Mouse (Mus musculus) embryo, embryonic 10 days (tissue): ENCODE data around the gene Upk3b.
"Not testable (repeated sequence)": the region's sequence is repeated elsewhere in the genome, so short reads cannot be mapped to it uniquely, and the experiment has no call there.

Experiments
- DNase-seq: peaks from one replicate; pipeline ENCODE4 v3.0.0-alpha.2; 2015; ENCODE audit warnings: low spot score

The Upk3b gene

DNA sequence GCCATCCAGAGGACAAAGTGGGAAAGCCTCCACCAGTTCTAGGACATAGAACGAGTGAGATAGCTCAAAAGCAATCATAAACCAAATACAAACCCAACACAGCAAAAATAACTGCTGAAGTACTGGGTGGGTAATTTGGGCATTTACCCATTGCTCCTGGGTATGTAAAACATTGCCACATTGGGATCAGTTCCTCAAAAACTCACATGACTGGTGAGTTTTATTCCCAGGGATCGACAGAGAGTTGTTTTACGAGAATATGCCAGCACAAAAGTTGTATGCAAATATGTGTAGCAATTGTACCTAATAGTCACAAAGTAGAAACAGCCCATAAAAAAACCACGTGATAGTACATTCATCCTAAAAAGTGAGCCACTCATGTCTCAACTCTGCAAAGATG is 3.4 kb upstream of the Upk3b start:
- DNase-seq = no peak

DNA sequence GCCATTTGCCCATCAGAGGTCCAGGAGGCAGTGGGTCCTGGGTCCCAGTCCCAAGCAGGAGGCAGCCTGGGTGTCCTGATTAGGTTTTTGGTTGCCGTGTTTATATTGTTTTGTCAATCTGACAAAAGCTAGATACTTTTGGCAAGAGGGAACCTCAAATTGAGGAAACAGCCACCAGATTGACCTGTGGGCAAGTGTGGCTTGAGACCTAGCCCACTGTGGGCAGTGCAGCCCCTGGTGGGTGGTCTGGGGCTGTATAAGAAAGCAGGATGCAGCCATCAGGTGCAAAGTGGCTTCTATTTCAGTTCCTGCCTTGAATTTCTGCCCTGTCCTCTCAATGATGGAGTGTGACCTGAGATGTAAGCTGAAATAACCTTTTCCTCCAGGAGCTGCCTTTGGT is 3.0 kb upstream of the Upk3b start:
- DNase-seq = no peak

DNA sequence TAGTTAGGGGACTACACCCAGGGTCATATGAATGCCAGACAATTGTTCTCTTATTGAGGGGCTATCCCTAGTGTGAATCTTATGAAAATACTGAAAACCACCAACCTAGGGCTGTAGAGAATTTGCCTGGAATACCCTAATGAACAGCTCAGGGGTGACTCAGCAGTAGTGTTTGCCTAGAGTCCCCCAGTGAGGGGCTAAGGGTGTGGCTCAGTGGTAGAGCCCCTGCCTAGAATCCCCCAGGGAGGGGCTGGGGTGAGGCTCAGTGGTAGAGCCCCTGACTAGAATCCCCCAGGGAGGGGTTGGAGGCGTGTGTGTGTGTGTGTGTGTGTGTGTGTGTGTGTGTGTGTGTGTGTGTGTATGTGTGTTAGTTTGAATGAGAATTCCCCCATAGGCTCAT is 1.6 kb upstream of the Upk3b start:
- DNase-seq = no peak

DNA sequence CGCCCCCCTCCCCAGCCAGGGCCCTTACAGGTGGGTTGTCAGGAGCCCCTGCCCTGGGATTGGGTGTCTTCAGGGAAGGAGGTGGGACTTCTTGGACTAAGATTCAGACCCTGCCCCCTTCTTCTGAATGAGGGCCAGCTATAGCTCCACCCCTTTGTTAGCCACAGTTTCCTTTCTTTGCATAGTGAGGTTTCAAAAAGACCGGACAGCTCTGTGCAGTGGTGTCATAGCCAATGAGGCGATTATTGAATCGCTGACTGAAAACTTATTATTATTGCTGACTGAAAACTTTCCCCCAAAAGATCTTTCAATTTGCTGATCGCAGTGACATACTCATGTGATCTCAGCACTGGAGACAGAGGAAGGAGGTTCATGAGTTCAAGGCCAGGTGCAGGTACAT is 1.9 kb downstream of the Upk3b start:
- peak; percentile 38 for DNase-seq

DNA sequence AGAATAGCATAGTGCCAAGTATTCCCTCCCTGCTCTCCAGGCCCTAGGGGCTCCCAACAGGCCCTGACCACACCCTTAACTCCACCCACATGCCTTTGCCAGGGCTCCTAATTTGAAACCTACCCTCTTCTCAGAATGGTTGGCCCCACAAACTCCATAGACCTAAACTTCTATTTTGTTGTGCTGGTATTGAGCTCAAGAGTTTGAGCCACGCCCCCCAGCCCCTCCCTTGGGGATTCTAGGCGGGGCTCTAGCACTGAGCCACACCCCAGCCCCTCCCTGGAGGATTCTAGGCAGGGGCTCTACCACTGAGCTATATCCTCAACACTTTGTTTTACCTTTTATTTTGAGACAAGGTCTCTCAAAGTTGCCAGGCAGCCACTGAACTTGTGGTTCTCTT is 3.0 kb downstream of the Upk3b start:
- DNase-seq = no peak

DNA sequence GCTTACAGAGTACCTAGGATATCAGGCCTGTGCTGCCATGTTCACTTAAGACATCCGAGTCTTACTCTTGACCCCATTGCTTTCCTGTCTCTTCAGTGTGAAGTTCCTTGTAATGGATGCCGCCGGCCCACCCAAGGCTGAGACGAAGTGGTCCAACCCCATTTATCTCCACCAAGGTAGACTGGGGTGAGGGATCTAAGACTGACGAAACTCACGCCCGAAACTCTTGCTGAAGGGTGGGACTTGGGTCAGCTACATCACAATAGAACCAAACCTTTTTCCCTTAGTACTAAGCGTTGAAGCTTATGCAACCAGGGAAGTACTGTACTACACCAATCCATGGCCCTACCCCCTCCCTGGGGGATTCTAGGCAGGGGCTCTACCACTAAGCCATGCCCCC is 3.4 kb downstream of the Upk3b start:
- no peak for DNase-seq

DNA sequence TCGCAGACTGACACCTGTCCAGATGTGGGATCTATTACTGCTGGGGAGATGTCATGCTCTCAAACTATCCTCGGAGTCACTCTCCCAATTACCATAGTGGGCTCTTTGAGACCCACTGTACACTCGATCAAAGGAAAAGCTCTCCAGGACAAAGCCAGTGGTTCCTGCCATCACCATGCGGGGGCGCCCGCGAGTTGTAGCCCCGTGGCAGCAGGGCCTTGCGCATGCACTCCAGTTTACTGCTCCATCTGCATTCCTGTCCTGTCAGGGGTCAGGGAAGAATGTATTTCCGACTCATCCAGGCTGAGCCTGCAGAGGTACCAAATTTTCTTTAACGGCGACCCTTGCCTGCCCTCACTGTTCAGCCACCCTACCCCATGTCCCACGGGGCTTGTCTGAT is 6.6 kb downstream of the Upk3b start:
- DNase-seq = no peak

DNA sequence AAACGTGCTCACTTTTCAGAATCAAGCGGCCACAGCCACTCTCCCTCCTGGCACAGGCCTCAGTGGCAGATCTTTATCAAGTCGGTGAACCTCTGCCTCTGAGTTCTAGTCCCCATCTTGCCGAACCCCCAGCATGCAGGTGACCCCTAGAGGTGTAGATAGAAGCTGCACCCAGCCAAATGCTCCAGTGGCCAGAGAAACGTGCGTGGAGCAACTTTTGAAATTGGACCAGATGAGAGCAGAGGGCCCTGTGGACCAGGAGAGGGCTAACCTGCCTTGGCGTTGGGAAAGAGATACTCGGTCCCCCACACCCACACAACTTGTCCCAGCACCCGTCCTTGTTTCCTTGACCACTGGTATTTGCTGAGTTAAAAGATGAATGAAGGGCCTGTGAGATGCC is 7.1 kb downstream of the Upk3b start:
- DNase-seq = peak; percentile 37

DNA sequence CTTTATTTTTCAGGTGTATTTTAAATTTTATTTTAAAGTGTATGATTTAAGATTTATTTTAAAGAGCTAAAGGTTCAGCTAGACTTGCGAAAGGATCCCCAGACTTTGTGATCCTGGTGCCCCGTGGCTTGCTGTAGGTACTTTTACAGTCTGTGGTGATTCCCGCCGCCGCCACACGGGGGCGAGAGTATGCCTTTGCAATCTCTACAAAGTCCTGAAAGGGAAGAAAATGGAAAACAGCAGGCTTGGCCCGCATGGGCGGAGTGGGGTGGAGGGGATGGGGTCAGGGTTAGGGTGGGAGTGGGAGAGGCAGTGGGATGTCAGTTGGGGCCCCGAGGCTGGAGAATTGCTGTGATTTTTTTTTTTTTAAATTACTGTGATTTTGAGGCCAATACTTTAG is 7.7 kb downstream of the Upk3b start:
- DNase-seq = peak; percentile 92

DNA sequence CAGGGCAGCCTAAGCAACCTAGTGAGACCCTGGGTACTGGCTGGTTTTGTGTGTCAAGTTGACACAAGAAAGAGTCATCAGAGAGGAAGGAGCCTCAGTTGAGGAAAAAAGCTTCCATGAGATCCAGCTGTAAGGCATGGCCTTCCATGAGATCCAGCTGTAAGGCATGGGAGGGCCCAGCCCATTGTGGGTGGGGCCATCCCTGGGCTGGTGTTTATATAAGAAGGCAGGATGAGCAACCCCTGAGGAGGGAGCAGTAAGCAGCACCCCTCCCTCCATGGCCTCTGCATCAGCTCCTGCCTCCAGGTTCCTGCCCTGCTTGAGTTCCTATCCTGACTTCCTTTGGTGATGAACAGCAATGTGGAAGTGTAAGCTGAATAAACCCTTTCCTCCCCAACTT is 10.2 kb downstream of the Upk3b start:
- not testable (repeated sequence) for DNase-seq

DNA sequence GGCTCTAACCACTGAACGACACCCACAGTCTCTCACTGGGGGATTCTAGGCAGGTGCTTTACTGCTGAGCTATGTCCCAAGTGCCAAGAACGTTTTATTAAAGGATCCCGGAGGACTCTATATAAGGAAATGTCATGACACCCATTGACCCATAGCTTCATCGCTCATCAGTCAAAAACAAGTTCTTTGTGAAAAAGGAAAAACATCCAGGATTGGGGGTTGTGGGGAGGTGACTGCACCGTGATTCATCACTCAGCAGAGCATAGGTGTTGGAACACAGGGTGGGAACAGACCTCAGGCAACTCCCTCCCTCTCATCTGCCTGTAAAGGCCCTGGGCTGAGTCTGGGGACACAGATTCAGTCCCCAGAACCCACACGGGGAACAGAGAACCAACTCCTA is 11.6 kb downstream of the Upk3b start:
- no peak for DNase-seq

DNA sequence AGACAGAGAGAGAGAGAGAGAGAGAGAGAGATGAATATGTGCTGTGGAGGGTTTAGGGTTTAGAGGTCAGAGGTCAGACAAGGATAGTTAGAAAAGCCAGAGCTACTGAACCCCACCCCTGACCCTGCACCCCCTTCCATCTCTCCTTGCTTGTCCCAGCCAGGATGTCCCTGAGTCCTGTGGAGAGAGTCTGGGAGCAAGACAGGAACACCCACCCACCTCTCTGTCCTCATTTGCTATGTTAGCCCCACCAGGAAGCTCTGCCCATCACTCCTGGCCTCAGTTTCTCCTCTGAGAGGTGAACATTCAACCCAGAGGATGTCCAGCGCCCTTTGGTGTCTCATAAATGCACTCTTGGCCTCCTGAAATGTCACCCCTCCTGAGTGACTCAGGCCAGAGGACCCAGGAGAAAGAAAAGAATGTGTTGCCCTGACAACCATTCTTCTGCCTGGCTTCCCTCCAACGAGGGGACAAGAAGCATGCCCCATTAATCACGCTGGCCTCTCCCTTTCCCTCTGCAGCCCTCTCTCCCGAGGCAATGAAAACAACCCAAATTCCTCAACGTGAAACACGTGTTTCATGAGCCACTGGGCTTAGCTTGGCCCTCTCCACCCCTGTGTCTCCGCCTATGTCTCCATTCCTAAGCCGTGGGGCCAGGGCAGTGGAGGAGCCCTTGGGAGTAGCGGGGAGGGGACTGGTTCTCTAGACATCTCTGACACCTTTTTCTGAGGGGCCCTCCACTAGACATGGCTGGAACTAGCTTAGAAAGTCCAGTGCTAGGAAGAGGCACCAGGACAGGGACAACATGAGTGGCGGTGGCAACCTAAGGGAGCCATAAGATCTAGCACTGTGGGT is 13.2 kb downstream of the Upk3b start:
- peak; percentile 95 for DNase-seq

DNA sequence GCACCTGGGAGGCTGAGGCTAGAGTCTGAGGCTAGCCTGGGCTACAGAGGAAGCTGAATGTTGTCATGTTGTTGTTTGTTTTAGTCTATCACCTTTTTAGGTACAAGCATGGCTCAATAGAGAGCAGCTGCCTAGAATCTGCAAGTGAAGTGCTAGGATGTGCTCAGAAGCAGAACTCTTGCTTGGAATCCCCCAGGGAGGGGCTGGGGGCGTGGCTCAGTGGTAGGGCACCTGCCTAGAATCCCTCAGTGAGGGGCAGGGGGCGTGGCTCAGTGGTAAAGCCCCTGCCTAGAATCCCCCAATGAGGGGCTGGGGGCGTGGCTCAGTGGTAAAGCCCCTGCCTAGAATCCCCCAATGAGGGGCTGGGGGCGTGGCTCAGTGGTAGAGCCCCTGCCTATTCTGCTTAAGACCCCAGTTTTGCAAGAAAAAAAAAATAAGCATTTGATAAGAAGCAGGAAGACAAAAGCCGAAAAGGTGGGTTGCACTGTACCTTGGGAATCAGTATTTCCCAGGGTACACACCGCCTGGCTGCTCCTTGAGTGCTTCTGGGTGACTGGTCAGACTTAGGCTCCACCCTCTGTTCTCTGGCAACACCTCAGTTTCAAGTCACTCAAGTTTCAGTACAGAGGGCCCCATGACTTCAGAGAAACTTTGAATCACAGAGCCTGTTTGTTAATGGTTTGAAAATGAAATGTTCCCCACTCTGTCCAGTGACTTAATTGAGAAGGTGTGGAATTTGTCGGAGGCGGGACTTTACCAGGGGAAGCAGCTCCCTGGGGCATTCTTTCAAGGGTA is 14.8 kb downstream of the Upk3b start:
- no peak for DNase-seq

DNA sequence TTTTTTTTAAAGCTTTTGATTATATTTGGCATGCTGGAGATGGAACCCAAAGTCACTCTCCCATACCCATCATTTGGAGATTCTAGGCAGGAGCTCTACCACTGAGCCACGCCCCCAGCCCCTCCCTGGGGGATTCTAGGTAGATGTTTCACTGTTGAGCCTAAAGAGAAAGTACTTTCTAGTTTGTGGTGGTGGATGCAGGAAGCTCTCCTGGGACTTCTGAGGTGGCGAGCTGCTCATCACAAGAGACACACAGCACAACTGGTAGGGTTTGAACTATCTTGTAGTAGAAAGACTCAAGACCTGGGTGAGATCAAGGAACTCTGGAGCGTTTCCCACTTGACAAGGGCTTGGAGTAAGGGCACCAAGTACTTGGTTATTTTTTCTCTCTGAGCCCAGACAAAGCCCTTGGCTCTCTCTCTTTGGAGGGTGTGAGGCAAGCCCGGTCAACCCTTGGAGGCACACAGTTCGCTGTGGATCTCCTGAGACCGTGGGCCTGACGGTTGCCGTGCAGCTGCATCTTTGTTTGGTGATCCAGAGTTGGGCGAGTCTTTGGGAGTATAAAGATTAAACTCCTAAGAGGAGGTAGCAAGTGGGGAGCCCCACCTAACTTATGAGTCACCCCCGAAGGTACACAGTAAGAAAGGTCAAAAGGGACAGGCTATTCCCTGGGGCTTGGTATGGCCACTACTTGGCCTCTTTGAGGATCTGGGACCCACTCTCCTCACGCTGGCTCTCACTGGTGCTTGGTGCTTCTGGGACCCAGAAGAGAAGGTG is 16.2 kb downstream of the Upk3b start, which contains the start of gene Upk3bl:
Gene Upk3bl (plus strand): TSS at position 192 of the 777 bp plus-strand sequence.
- DNase-seq = no peak

DNA sequence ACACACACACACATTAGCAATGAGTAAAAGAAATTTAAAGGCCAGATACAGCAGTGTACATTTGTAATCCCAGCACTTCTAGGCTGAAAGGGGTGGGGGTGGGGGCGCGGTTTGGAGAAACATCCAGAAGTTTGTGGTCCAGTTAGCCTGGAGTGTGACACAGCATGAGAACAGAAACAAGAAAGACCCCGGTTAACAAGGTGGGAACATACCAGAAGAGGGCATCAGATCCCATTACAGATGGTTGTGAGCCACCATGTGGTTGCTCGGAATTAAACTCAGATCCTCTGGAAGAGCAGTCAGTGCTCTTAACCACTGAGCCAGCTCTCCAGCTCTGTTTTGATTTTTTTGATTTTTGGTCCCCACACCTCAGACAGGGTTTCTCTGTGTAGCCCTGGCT is 17.8 kb downstream of the Upk3b start:
- no peak for DNase-seq

DNA sequence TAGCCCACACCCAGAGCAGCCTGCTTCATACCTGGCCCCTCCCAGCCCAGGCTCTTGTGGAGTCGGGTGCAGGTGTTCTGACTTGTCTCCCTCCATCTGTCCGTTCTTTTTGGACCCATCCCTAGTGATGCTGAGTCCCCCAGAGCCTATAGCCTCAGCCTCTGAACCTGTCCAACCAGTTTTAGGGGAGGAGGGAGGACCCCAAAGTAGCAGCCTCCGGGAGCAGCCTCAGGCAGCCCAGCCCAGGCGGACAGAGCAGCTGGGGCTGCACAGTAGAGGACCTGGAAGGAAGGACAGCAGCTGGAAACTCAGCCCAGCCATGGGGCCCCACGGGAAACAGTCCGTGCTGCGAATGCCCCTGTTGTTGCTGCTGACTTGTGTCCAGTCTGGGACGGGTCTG is 18.8 kb downstream of the Upk3b start:
- no peak for DNase-seq

DNA sequence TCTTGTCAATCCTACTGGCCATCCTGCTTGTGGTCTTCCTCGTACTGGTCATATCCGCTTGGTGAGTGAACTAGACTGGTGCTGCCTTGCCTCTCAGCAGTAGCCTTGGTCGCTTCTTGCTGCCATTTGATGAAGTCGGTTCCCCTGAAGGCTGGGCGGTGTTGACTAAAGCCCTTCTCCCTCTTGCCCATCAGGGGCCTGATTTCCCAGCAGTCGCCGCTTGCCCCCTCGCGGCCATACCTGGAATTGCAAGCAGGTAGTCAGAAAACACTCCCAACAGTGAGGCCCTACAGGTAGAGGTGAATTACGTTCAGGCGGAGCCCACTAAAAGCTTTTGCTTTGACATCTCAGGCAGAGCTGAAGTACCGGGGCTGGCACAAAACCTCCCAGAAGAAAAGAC is 23.3 kb downstream of the Upk3b start:
- DNase-seq = peak; percentile 87

DNA sequence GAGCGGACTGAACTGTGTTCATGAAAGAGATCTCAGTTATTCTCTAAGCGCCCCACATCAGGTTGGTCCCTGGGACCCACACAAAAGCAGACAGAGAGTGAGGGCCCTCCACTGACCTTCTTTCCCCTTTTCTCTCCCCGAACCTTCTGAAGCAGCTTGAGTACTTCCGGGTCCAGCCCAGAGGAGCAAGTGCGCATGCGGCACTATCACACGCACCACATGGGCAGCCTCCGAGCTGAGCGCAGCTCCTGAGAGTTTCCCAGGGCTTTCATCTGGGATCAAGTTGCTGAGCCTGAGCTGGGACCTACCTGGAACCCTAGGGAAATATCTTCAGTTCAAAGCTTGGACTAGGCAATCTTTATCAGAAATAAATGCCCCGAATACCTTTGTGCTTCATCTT is 25.6 kb downstream of the Upk3b start:
- DNase-seq = no peak

DNA sequence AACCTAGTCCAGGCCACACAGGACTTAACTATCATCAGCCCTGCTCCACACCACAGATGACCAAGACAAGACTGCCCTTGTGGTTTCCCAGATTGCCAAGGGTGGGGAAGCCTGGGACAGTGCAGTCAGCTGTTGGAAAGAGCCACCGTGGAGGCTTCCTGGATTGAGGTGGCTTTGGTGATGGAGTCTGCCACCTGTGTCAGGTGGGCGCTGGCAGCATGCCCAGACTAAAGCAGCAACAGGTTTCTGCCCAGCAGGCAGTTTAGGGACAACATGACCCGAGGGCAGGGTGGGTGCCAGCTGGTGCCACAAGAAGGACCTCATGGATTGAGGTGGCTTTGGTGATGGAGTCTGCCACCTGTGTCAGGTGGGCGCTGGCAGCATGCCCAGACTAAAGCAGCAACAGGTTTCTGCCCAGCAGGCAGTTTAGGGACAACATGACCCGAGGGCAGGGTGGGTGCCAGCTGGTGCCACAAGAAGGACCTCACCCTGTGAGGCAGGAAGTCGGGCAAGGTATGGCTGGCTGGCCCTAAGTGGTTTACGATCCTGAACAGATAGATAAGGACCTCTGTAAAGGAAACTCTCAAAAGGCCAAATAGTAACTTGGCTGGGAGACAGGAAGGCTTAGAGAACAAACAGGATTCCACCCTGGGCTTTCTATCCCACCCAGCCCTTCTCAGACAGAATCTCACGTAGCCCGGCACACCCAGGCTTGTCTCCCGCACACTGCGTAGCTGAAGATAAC is 28.3 kb downstream of the Upk3b start:
- DNase-seq = not testable (repeated sequence)

DNA sequence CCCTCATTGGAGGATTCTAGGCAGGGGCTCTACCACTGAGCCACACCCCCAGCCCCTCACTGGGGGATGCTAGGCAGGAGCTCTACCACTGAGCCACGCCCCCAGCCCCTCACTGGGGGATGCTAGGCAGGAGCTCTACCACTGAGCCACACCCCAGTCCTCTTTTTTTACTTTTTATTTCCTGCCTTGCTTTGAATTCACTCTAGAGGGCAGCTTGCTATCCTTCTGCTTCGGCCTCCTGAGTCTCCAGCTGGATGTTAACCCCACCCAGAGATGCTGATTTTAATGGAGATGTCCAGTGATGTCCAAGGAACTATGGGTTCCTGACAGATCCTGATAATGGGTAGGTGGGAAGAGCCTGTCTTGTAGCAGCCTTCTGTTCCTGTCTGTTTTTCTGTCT is 31.1 kb downstream of the Upk3b start:
- no peak for DNase-seq

DNA sequence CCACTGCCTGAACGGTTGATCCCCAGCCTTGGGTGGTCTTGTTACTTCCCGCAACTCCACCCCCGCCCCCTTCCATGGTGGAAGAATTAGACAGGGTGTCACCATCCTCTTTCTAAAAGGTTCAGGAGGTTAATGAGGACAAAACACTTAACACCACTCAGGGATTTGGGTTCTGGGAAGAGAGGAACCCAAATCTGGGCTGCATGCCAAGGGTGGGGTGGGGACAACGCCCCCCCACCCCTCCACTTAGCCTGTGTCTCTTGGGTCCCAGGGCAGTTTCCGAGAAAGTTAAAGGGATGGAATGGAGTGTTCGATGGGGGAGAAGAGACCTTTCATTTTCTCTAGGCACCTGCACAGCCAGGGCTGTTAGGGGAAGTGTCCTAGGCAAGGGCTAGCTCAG is 34.8 kb downstream of the Upk3b start:
- DNase-seq = no peak

DNA sequence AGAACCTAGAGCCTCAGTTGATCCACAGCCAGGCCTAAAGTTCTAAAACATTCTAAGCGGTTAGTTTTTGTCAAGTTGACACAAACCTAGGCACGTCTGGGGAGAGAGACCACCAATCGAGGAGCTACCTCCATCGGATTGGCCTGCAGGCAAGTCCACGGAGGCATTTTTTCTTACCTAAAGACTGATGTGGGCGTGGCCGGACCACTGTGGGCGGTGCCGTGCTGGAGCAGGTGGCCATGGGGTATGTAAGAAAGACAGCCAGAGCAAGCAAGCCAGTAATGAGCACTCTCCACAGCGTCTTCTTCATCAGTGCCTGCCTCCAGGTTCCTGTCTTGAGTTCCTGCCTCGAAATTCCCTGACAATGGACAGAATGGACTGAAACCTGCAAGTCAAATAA is 35.2 kb downstream of the Upk3b start:
- DNase-seq = no peak
